ENCODE assay signal across 8 mouse cellular contexts in genomic region chr10:59425369-59425768, GRCm38 (mm10). TPM values are rescaled to one million over a fixed set of nuclear protein-coding genes. Genes with fewer than 3 reads are reported as not detected.
DNase-seq lines count a peak whose midpoint lies in the region; ATAC-seq and TF ChIP-seq lines count a peak whose summit lies in the region.

No protein-coding gene starts in this region.

- H3K9me3 ChIP-seq in heart, embryonic 12.5 days (replicated peaks), result no peaks in the 10 kb centered on the region

- peak; percentile 22; the same call in 1 of the 2 replicates for TF ChIP-seq POLR2A in lung, adult 2 months (IDR thresholded peaks at IDR 0.05; ENCODE audit: borderline replicate concordance, extremely low read depth, low read depth, low read length)

- H3K27ac ChIP-seq in heart, embryonic 12.5 days (ENCODE audit: poor library complexity, severe bottlenecking), result no peak overlapping the region

- TF ChIP-seq CTCF in lung, adult 2 months (IDR thresholded peaks at IDR 0.05; ENCODE audit: insufficient read depth, low read length), result no peak

- no peak overlapping the region for H3K4me2 ChIP-seq in heart, embryonic 12.5 days

- H3K27me3 ChIP-seq in heart, embryonic 12.5 days (replicated peaks), result no peaks in the 10 kb centered on the region

- no peaks in the 10 kb centered on the region for H3K36me3 ChIP-seq in heart, embryonic 12.5 days

- H3K4me1 ChIP-seq in heart, embryonic 12.5 days (replicated peaks), result peaks cover 21% of the 10 kb centered on the region
- no peaks in the 10 kb centered on the region for H3K4me1 ChIP-seq in lung, adult 2 months (ENCODE audit: control insufficient read depth, insufficient read depth, low read length)

- H3K9ac ChIP-seq in heart, embryonic 12.5 days, result no peak overlapping the region

- DNase-seq in heart, adult 11 months, result peak; percentile 97
- peak; percentile 64 to 66 for DNase-seq in heart, adult 9 months (ENCODE audit: low spot score in 2 of 2)
- peak; percentile 83 for DNase-seq in lung, adult 2 months
- no peak for DNase-seq in spleen, postnatal 36 days (ENCODE audit: low spot score in 2 of 2)
- DNase-seq in neural tube, embryonic 10.5 days (ENCODE audit: extremely low spot score, low spot score), result no peak
- no peak for DNase-seq in testis, postnatal 14 days (ENCODE audit: low spot score)

- no peak for ATAC-seq in heart, embryonic 12.5 days (ENCODE audit: insufficient number of reproducible peaks, low FRiP score)
- peak; percentile 36; the same call in 1 of the 2 replicates for ATAC-seq in cerebellum, adult (ENCODE audit: insufficient number of reproducible peaks, low FRiP score, low TSS enrichment)

- 69% methylated on average over 7 of the region's 7 CpGs for WGBS in heart, embryonic 12.5 days
- WGBS in lung, adult 2 months, result 30% methylated on average over 7 of the region's 7 CpGs

- no peak overlapping the region for H3K4me3 ChIP-seq in heart, embryonic 12.5 days
- H3K4me3 ChIP-seq in lung, adult 2 months (replicated peaks; ENCODE audit: extremely low read depth, low read depth, low read length), result no peak overlapping the region

RNA-seq across cellular contexts. Expression of gene Oit3, which starts 16.2 kb away (rescaled TPM):
- polyA plus RNA-seq in heart, embryonic 12.5 days (2016; fragmentation: Nextera tagmentation; extraction: Ambion mirVana), result 4.5 and 5.7 TPM in 2 replicates
- 0.78 and 2.0 TPM in 2 replicates for polyA plus RNA-seq in lung, adult 2 months (2012; rRNA removed)

RNA-seq across cellular contexts. Expression of gene Pla2g12b, which starts 21.9 kb away (rescaled TPM):
- 0.30 and 1.4 TPM in 2 replicates for polyA plus RNA-seq in heart, embryonic 12.5 days (2016; fragmentation: Nextera tagmentation; extraction: Ambion mirVana)
- 0.41 TPM in 1 of 2 replicates, not detected in the other for polyA plus RNA-seq in lung, adult 2 months (2012; rRNA removed)

RNA-seq across cellular contexts. Expression of gene Gm10273, which starts 29.9 kb away (rescaled TPM):
- 5.1 and 7.2 TPM in 2 replicates for polyA plus RNA-seq in heart, embryonic 12.5 days (2016; fragmentation: Nextera tagmentation; extraction: Ambion mirVana)
- 2.3 TPM in 2 replicates for polyA plus RNA-seq in lung, adult 2 months (2012; rRNA removed)

Comparison
In these comparisons a context has a peak if more than half of its experiments do, and no peak if none do; other contexts are left out.
1. DNase-seq: peak in heart, adult 11 months (single experiment), heart, adult 9 months (2 of 2) and lung, adult 2 months (single experiment); none in spleen, postnatal 36 days (0 of 2), neural tube, embryonic 10.5 days (single experiment) and testis, postnatal 14 days (single experiment).